Mouse (Mus musculus) thymus, adult 2 months (tissue): Measurements from ENCODE around the gene Gcdh. TPM values are rescaled to one million over a fixed set of nuclear protein-coding genes. Genes with fewer than 3 reads are reported as not detected.
A peak's percentile ranks its signal among the peaks of the same experiment; 100 is the strongest.

Source experiments
- DNase-seq: peaks from one replicate; pipeline ENCODE4 v3.0.0; 2021
- H3K27ac ChIP-seq: fragments of 200-500 bp; 2 replicates; pipeline ENCODE4 v1.5.1; 2012; ENCODE audit warnings: low read length, control low read depth; ENCODE audit not compliant: control insufficient read depth, insufficient read depth
- H3K27me3 ChIP-seq: fragments of 200-500 bp; 2 replicates; pipeline ENCODE4 v1.6.1; 2012; ENCODE audit warnings: mild to moderate bottlenecking, low read length, moderate library complexity, mixed read lengths; ENCODE audit not compliant: control insufficient read depth, insufficient read depth
- H3K36me3 ChIP-seq: fragments of 200-500 bp; 2 replicates; pipeline ENCODE4 v1.6.1; 2012; ENCODE audit warnings: mild to moderate bottlenecking, low read length, moderate library complexity; ENCODE audit not compliant: control insufficient read depth, insufficient read depth
- H3K4me1 ChIP-seq: fragments of 200-500 bp; replicated peaks from 2 replicates; pipeline ENCODE4 v1.6.1; 2012; ENCODE audit warnings: low read length; ENCODE audit not compliant: control insufficient read depth, insufficient read depth
- H3K4me3 ChIP-seq: fragments of 200-500 bp; 2 replicates; pipeline ENCODE4 v1.5.1; 2012; ENCODE audit warnings: mild to moderate bottlenecking, low read length, control low read depth, moderate library complexity; ENCODE audit not compliant: control insufficient read depth, insufficient read depth
- CTCF ChIP-seq: fragments of 200-500 bp; IDR thresholded peaks from 2 replicates; pipeline ENCODE4 v1.5.1; 2012; ENCODE audit warnings: mild to moderate bottlenecking, control low read depth, low read length, moderate library complexity, borderline replicate concordance; ENCODE audit not compliant: control insufficient read depth, poor library complexity, insufficient read depth; ENCODE audit errors: extremely low read depth
- POLR2A ChIP-seq: fragments of 200-500 bp; IDR thresholded peaks from 2 replicates; pipeline ENCODE4 v1.6.1; 2012; ENCODE audit warnings: mild to moderate bottlenecking, low read length, control low read depth, moderate library complexity; ENCODE audit not compliant: control insufficient read depth, poor library complexity, insufficient read depth; ENCODE audit errors: extremely low read depth
- WGBS: fragments of 180-500 bp; shearing (Covaris S2); methylation state at CpG from one replicate; pipeline ENCODE4 v1.1.7; 2018; 5-methylcytosine and 5-hydroxymethylcytosine counted together
- polyA plus RNA-seq: library from polyadenylated mRNA; depleted of rRNA; stranded (reverse); fragments of >200 nt; gene quantifications from 2 replicates; pipeline ENCODE4 v1.2.3, GENCODE M21; 2012

Gcdh gene
- polyA plus RNA-seq, 1 experiment, result 85.2 TPM

- under 1% methylated on average over 39 of the region's 39 CpGs for WGBS
- Histone ChIP-seq H3K36me3 (peaks cover 14% of the 10 kb centered on the region), H3K27ac (no peak within 1 kb of the TSS), H3K4me1 (peaks cover 6% of the 10 kb centered on the region; the same call in 1 of the 2 replicates), H3K4me3 (peak within 1 kb of the TSS; percentile 84), H3K27me3 (no peaks in the 10 kb centered on the region)
- peak; percentile 89 for DNase-seq
- TF ChIP-seq POLR2A, result peak; percentile 65; the same call in 1 of the 2 replicates
- TF ChIP-seq CTCF, result 0 out of 2 replicates have a peak, but pooled peaks have one; percentile 11
Measured at GRCm38 (mm10) chr8:84856864-84857441, 36.8 kb downstream of the Gcdh start, which contains the start of gene Farsa. Gene Farsa, plus strand, starts transcription at chr8:84856989.

GRCm38 (mm10) chr8:84856434-84856833 lies 37.3 kb downstream of the Gcdh start:
- no peak for TF ChIP-seq CTCF
- TF ChIP-seq POLR2A, result no peak
- Histone ChIP-seq H3K27me3 (no peaks in the 10 kb centered on the region), H3K36me3 (peaks cover 9% of the 10 kb centered on the region), H3K4me3 (no peak overlapping the region), H3K27ac (no peak overlapping the region), H3K4me1 (peaks cover 6% of the 10 kb centered on the region; the same call in 1 of the 2 replicates)
- WGBS, result 98% methylated on average over 3 of the region's 3 CpGs
- DNase-seq, result no peak

- peaks cover 19% of the 10 kb centered on the region for H3K36me3 ChIP-seq
- no peaks in the 10 kb centered on the region for H3K27me3 ChIP-seq
- DNase-seq, result peak; percentile 29
- TF ChIP-seq POLR2A (no peak), CTCF (no peak)
- WGBS, result 4% methylated on average over 6 of the region's 6 CpGs
- peaks cover 14% of the 10 kb centered on the region for H3K4me1 ChIP-seq
- H3K27ac ChIP-seq, result peak overlapping the region; percentile 84
- no peak overlapping the region for H3K4me3 ChIP-seq
Measured at GRCm38 (mm10) chr8:84847684-84848435, 45.9 kb downstream of the Gcdh start.

- Histone ChIP-seq H3K4me3 (peak within 1 kb of the TSS; percentile 81), H3K27ac (peak within 1 kb of the TSS; percentile 84), H3K27me3 (no peaks in the 10 kb centered on the region), H3K4me1 (peaks cover 14% of the 10 kb centered on the region), H3K36me3 (peaks cover 23% of the 10 kb centered on the region)
- peak; percentile 99 for DNase-seq
- TF ChIP-seq POLR2A (peak; percentile 96), CTCF (peak; percentile 53; the same call in 1 of the 2 replicates)
- under 1% methylated on average over 55 of the region's 55 CpGs for WGBS
Measured at GRCm38 (mm10) chr8:84846722-84847572, 46.8 kb downstream of the Gcdh start, which contains the start of gene Calr. Gene Calr, minus strand, starts transcription at chr8:84846934.

GRCm38 (mm10) chr8:84846094-84846721 lies 47.5 kb downstream of the Gcdh start:
- Histone ChIP-seq H3K4me1 (peaks cover 14% of the 10 kb centered on the region), H3K36me3 (peaks cover 25% of the 10 kb centered on the region), H3K27ac (peak overlapping the region; percentile 39), H3K27me3 (no peaks in the 10 kb centered on the region), H3K4me3 (peak overlapping the region; percentile 81)
- under 1% methylated on average over 30 of the region's 30 CpGs for WGBS
- peak; percentile 17 for DNase-seq
- TF ChIP-seq POLR2A (no peak), CTCF (no peak)

GRCm38 (mm10) chr8:84845355-84846093 lies 48.2 kb downstream of the Gcdh start:
- Histone ChIP-seq H3K27ac (no peak overlapping the region), H3K27me3 (no peaks in the 10 kb centered on the region), H3K4me1 (peaks cover 14% of the 10 kb centered on the region), H3K36me3 (peaks cover 25% of the 10 kb centered on the region), H3K4me3 (peak overlapping the region; percentile 81)
- TF ChIP-seq CTCF (no peak), POLR2A (no peak)
- 10% methylated on average over 12 of the region's 12 CpGs for WGBS
- DNase-seq, result no peak
